In genomic region chr3:145937505-145938404, GRCm38 (mm10) we compare ENCODE assay signal across 8 mouse cellular contexts. TPM values are rescaled to one million over a fixed set of nuclear protein-coding genes. Genes with fewer than 3 reads are reported as not detected.
A peak's percentile ranks its signal among the peaks of the same experiment; 100 is the strongest.
DNase-seq lines count a peak whose midpoint lies in the region; ATAC-seq and TF ChIP-seq lines count a peak whose summit lies in the region.

Gene 2410004B18Rik, plus strand, starts transcription at chr3:145938014.

- peak within 1 kb of the TSS; percentile 91 for H3K4me3 ChIP-seq in intestine, postnatal 0 days (ENCODE audit: low read depth, low read length)
- peak within 1 kb of the TSS; percentile 95 for H3K4me3 ChIP-seq in midbrain, embryonic 10.5 days

- peak within 1 kb of the TSS; percentile 57; the same call in 1 of the 2 replicates for H3K27ac ChIP-seq in intestine, postnatal 0 days (ENCODE audit: low read depth, low read length)
- peak within 1 kb of the TSS; percentile 89 for H3K27ac ChIP-seq in midbrain, embryonic 10.5 days (replicated peaks)

- peak; percentile 95 for DNase-seq in adrenal gland, postnatal 10 days
- DNase-seq in embryo, embryonic 9.5 days (ENCODE audit: extremely low spot score), result peak; percentile 95
- peak; percentile 88 to 91 for DNase-seq in gastrocnemius, postnatal 4 days (ENCODE audit: low spot score in 2 of 2)
- DNase-seq in left cerebral cortex, postnatal 36 days (ENCODE audit: low spot score in 2 of 2), result peak; percentile 88
- DNase-seq in midbrain, embryonic 10.5 days (ENCODE audit: low spot score), result peak; percentile 96
- peak; percentile 78 to 80 for DNase-seq in right cerebral cortex, postnatal 36 days (ENCODE audit: low spot score in 2 of 2)
- DNase-seq in urinary bladder, postnatal 4 days (ENCODE audit: low spot score in 2 of 2), result peak; percentile 85 to 92

- H3K4me1 ChIP-seq in intestine, postnatal 0 days (replicated peaks; ENCODE audit: control insufficient read depth, insufficient read depth, low read length), result peaks cover 12% of the 10 kb centered on the region; the same call in 1 of the 2 replicates
- peaks cover 23% of the 10 kb centered on the region for H3K4me1 ChIP-seq in midbrain, embryonic 10.5 days

- no peaks in the 10 kb centered on the region for H3K27me3 ChIP-seq in intestine, postnatal 0 days (replicated peaks; ENCODE audit: control insufficient read depth, insufficient read depth, low read length)
- no peaks in the 10 kb centered on the region for H3K27me3 ChIP-seq in midbrain, embryonic 10.5 days (ENCODE audit: low read depth, poor library complexity, severe bottlenecking)

- H3K36me3 ChIP-seq in intestine, postnatal 0 days (ENCODE audit: control insufficient read depth, insufficient read depth), result peaks cover 26% of the 10 kb centered on the region
- H3K36me3 ChIP-seq in midbrain, embryonic 10.5 days, result peaks cover 45% of the 10 kb centered on the region

- WGBS in intestine, postnatal 0 days, result under 1% methylated on average over 55 of the region's 70 CpGs
- WGBS in midbrain, embryonic 10.5 days, result 2% methylated on average over 62 of the region's 70 CpGs

- H3K9ac ChIP-seq in intestine, postnatal 0 days (ENCODE audit: low read depth, low read length), result peak within 1 kb of the TSS; percentile 94

- peak; percentile 97 for TF ChIP-seq CTCF in intestine, postnatal 0 days (IDR thresholded peaks at IDR 0.05; ENCODE audit: low read depth)

- no peaks in the 10 kb centered on the region for H3K9me3 ChIP-seq in intestine, postnatal 0 days (ENCODE audit: control insufficient read depth)
- H3K9me3 ChIP-seq in midbrain, embryonic 10.5 days (replicated peaks), result no peaks in the 10 kb centered on the region

- intact Hi-C loops in left cerebral cortex, postnatal 36 days (cut with DNase I), result no loop called here

- peak within 1 kb of the TSS; percentile 90 for H3K4me2 ChIP-seq in intestine, postnatal 0 days (replicated peaks; ENCODE audit: low read depth)

- ATAC-seq in intestine, postnatal 0 days, result peak; percentile 88

RNA-seq across cellular contexts. Expression of gene 2410004B18Rik, which starts in this region (rescaled TPM):
- total RNA-seq in adrenal gland, postnatal 10 days (2021), result 10 to 100 TPM; 21.4 to 22.3 TPM
- total RNA-seq in gastrocnemius, postnatal 4 days (2021), result 10 to 100 TPM; 15.0 to 22.4 TPM
- polyA plus RNA-seq in intestine, postnatal 0 days (2015; fragmentation: Nextera tagmentation; extraction: Ambion mirVana), result 38.7 and 38.9 TPM in 2 replicates
- 10 to 100 TPM; 36.8 to 44.5 TPM for total RNA-seq in left cerebral cortex, postnatal 36 days (2021)
- polyA plus RNA-seq in midbrain, embryonic 10.5 days (2016; fragmentation: Nextera tagmentation; extraction: Ambion mirVana), result 50.6 and 51.1 TPM in 2 replicates

Comparison
In these comparisons a context has a peak if more than half of its experiments do, and no peak if none do; other contexts are left out.
1. Peak in every context shown above with its lines: DNase-seq, ATAC-seq, H3K4me3 ChIP-seq and H3K27ac ChIP-seq.